Mouse (Mus musculus): Measurements from ENCODE around the gene Anxa8.

Anxa8 gene

DNA sequence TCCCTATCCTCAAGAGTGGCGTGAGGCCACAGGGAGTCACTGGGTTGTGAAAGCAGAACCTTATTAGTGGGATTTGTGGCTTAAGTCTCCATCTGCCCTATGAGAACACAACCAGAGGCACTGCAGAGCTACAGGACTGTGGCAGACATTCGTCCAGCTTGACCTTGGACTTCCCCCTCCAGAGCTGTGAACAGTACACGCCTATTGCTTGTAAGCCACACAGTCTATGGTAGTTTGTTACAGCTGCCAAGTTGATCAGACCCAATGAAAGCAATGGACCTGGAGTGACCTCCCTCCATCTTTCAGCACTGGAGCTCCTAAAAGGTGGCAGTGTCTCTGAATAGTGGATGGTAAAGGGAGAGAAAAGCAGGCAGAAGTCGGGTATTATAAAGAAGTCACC lies 7.5 kb upstream of the Anxa8 start:
- Histone ChIP-seq H3K9me3 (ENCODE audit: low read length) (no peaks in the 10 kb centered on the region), H3K27me3 (ENCODE audit: insufficient read depth, low read length) (peaks cover 3% of the 10 kb centered on the region; the same call in 1 of the 2 replicates), H3K36me3 (ENCODE audit: insufficient read depth, low read length) (no peaks in the 10 kb centered on the region), H3K4me3 (replicated peaks; ENCODE audit: low read length) (no peak overlapping the region), H3K4me1 (replicated peaks; ENCODE audit: low read depth, low read length) (peaks cover 10% of the 10 kb centered on the region; the same call in 1 of the 2 replicates)
- no peak for TF ChIP-seq POU5F1 (IDR thresholded peaks at IDR 0.05; ENCODE audit: borderline replicate concordance, low read length)
- TF ChIP-seq CTCF (conservative IDR thresholded peaks at IDR 0.05; ENCODE audit: low read length): no peak
- no peak for TF ChIP-seq NANOG (IDR thresholded peaks at IDR 0.05; ENCODE audit: borderline replicate concordance, low read length)

DNA sequence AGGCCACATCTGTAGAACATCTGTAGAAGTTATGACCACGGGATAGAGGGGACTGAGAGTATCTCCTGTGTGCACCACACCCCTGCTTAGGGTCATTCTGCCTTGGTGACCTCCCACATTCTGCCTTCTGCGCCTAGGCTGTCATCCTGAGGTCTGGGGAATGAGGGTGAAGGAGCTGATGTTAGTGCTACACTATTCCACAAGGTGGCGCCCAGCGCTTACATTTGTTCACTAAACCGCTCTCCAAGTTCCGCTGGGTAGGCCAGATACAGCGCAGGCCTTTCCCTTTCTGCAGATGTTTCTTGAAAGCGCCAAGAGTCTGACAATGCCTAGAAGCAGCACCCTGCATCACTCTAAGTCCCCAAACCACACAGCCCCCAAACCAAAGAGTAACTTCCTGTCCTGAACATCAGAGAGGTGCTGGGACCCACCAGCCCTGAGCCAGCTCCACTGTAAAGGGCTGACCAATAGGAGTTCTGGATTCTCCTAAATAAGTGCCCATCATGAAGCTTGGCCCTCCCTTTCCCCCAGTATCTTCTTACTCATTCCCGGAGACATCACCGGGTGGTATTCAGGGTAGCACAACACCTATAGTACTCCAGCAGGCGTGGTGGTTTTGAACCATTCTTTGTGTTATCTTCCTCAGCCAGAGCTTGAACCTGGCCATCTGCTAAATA lies 5.3 kb upstream of the Anxa8 start:
- H3K36me3 ChIP-seq (ENCODE audit: insufficient read depth, low read length): no peaks in the 10 kb centered on the region
- H3K4me1 ChIP-seq (replicated peaks; ENCODE audit: low read depth, low read length): peaks cover 17% of the 10 kb centered on the region
- TF ChIP-seq POU5F1 (IDR thresholded peaks at IDR 0.05; ENCODE audit: borderline replicate concordance, low read length): no peak
- peak; percentile 44 for TF ChIP-seq CTCF (conservative IDR thresholded peaks at IDR 0.05; ENCODE audit: low read length)
- TF ChIP-seq NANOG (IDR thresholded peaks at IDR 0.05; ENCODE audit: borderline replicate concordance, low read length): no peak
- H3K27me3 ChIP-seq (ENCODE audit: insufficient read depth, low read length): peaks cover 13% of the 10 kb centered on the region
- no peaks in the 10 kb centered on the region for H3K9me3 ChIP-seq (ENCODE audit: low read length)
- no peak overlapping the region for H3K4me3 ChIP-seq (replicated peaks; ENCODE audit: low read length)

- no peak overlapping the region for H3K4me3 ChIP-seq (replicated peaks; ENCODE audit: low read length)
- no peaks in the 10 kb centered on the region for H3K9me3 ChIP-seq (ENCODE audit: low read length)
- H3K4me1 ChIP-seq (replicated peaks; ENCODE audit: low read depth, low read length): peaks cover 11% of the 10 kb centered on the region
- no peaks in the 10 kb centered on the region for H3K36me3 ChIP-seq (ENCODE audit: insufficient read depth, low read length)
- H3K27me3 ChIP-seq (ENCODE audit: insufficient read depth, low read length): peaks cover 23% of the 10 kb centered on the region
- TF ChIP-seq NANOG (IDR thresholded peaks at IDR 0.05; ENCODE audit: borderline replicate concordance, low read length): no peak
- TF ChIP-seq POU5F1 (IDR thresholded peaks at IDR 0.05; ENCODE audit: borderline replicate concordance, low read length): no peak
- no peak for TF ChIP-seq CTCF (conservative IDR thresholded peaks at IDR 0.05; ENCODE audit: low read length)
These were observed 1.0 kb downstream of the Anxa8 start for GRCm38 (mm10) chr14:34086806-34087205.

- Histone ChIP-seq H3K4me1 (replicated peaks; ENCODE audit: low read depth, low read length) (peaks cover 11% of the 10 kb centered on the region), H3K4me3 (replicated peaks; ENCODE audit: low read length) (no peak overlapping the region), H3K36me3 (ENCODE audit: insufficient read depth, low read length) (no peaks in the 10 kb centered on the region), H3K27me3 (ENCODE audit: insufficient read depth, low read length) (peaks cover 20% of the 10 kb centered on the region), H3K9me3 (ENCODE audit: low read length) (no peaks in the 10 kb centered on the region)
- TF ChIP-seq NANOG (IDR thresholded peaks at IDR 0.05; ENCODE audit: borderline replicate concordance, low read length) (no peak), POU5F1 (IDR thresholded peaks at IDR 0.05; ENCODE audit: borderline replicate concordance, low read length) (no peak), CTCF (conservative IDR thresholded peaks at IDR 0.05; ENCODE audit: low read length) (no peak)
These were observed 2.1 kb downstream of the Anxa8 start for GRCm38 (mm10) chr14:34087856-34088398.

- no peaks in the 10 kb centered on the region for H3K9me3 ChIP-seq (ENCODE audit: low read length)
- peaks cover 14% of the 10 kb centered on the region for H3K27me3 ChIP-seq (ENCODE audit: insufficient read depth, low read length)
- H3K4me1 ChIP-seq (replicated peaks; ENCODE audit: low read depth, low read length): peaks cover 11% of the 10 kb centered on the region
- TF ChIP-seq POU5F1 (IDR thresholded peaks at IDR 0.05; ENCODE audit: borderline replicate concordance, low read length) (no peak), CTCF (conservative IDR thresholded peaks at IDR 0.05; ENCODE audit: low read length) (no peak), NANOG (IDR thresholded peaks at IDR 0.05; ENCODE audit: borderline replicate concordance, low read length) (no peak)
- no peak overlapping the region for H3K4me3 ChIP-seq (replicated peaks; ENCODE audit: low read length)
- H3K36me3 ChIP-seq (ENCODE audit: insufficient read depth, low read length): no peaks in the 10 kb centered on the region
These were observed 4.0 kb downstream of the Anxa8 start for GRCm38 (mm10) chr14:34089796-34090195.

- no peaks in the 10 kb centered on the region for H3K9me3 ChIP-seq (ENCODE audit: low read length)
- peaks cover 12% of the 10 kb centered on the region for H3K27me3 ChIP-seq (ENCODE audit: insufficient read depth, low read length)
- H3K36me3 ChIP-seq (ENCODE audit: insufficient read depth, low read length): no peaks in the 10 kb centered on the region
- H3K4me1 ChIP-seq (replicated peaks; ENCODE audit: low read depth, low read length): no peaks in the 10 kb centered on the region
- no peak overlapping the region for H3K4me3 ChIP-seq (replicated peaks; ENCODE audit: low read length)
- TF ChIP-seq CTCF (conservative IDR thresholded peaks at IDR 0.05; ENCODE audit: low read length) (no peak), POU5F1 (IDR thresholded peaks at IDR 0.05; ENCODE audit: borderline replicate concordance, low read length) (no peak), NANOG (IDR thresholded peaks at IDR 0.05; ENCODE audit: borderline replicate concordance, low read length) (no peak)
These were observed 5.7 kb downstream of the Anxa8 start for GRCm38 (mm10) chr14:34091475-34091874.

DNA sequence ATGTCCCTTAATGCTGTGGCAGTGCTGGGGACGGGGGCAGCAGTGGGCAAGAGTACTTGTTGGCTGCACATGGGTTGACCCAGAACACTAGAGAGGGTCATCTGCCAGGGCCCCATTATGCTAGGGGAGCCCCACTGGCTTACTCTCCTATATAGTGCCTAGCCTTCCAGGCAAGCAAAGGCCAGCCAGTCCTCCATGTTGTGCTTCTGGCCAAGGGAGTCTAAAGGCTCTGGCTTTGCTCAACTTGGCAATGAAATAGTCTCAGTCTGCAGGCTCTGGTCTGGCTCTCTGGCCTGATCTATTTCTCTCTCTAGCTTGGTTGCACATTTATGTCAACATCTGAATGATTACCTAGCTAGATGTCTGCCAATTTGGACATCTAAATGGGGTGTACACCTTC lies 7.1 kb downstream of the Anxa8 start:
- TF ChIP-seq POU5F1 (IDR thresholded peaks at IDR 0.05; ENCODE audit: borderline replicate concordance, low read length): no peak
- no peak for TF ChIP-seq NANOG (IDR thresholded peaks at IDR 0.05; ENCODE audit: borderline replicate concordance, low read length)
- TF ChIP-seq CTCF (conservative IDR thresholded peaks at IDR 0.05; ENCODE audit: low read length): no peak
- H3K4me3 ChIP-seq (replicated peaks; ENCODE audit: low read length): no peak overlapping the region
- H3K27me3 ChIP-seq (ENCODE audit: insufficient read depth, low read length): peaks cover 5% of the 10 kb centered on the region
- H3K4me1 ChIP-seq (replicated peaks; ENCODE audit: low read depth, low read length): no peaks in the 10 kb centered on the region
- H3K36me3 ChIP-seq (ENCODE audit: insufficient read depth, low read length): no peaks in the 10 kb centered on the region
- no peaks in the 10 kb centered on the region for H3K9me3 ChIP-seq (ENCODE audit: low read length)

DNA sequence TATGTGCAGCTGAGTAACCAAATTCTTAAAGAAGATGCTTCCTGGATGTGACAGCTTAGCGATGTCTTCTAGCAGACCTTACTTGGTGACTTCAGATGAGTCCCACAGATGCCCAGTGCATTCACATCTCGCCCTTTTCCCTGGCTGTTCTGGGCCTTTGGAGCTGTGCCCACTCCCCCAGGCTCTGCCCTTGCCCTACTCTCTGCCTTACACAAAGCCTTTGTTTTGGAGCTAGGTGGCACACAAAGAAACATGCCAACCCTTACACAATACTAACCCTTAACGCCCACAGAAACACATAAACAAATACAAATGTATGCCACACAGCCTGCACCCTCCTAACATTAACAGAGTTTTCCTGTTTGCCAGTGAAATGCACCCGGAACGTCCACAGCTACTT lies 10.4 kb downstream of the Anxa8 start:
- Histone ChIP-seq H3K4me3 (replicated peaks; ENCODE audit: low read length) (no peak overlapping the region), H3K36me3 (ENCODE audit: insufficient read depth, low read length) (no peaks in the 10 kb centered on the region), H3K9me3 (ENCODE audit: low read length) (no peaks in the 10 kb centered on the region), H3K27me3 (ENCODE audit: insufficient read depth, low read length) (peaks cover 3% of the 10 kb centered on the region; the same call in 1 of the 2 replicates), H3K4me1 (replicated peaks; ENCODE audit: low read depth, low read length) (no peaks in the 10 kb centered on the region)
- TF ChIP-seq POU5F1 (IDR thresholded peaks at IDR 0.05; ENCODE audit: borderline replicate concordance, low read length) (no peak), NANOG (IDR thresholded peaks at IDR 0.05; ENCODE audit: borderline replicate concordance, low read length) (no peak), CTCF (conservative IDR thresholded peaks at IDR 0.05; ENCODE audit: low read length) (no peak)
